13 mouse cellular contexts compared by ENCODE assay signal in genomic region chr4:125564008-125564710, GRCm38 (mm10).
DNase-seq lines count a peak whose midpoint lies in the region; ATAC-seq and TF ChIP-seq lines count a peak whose summit lies in the region.
"Had no signal": no experiment of that assay in that cellular context is flagged by ENCODE, and none has a peak within 500 bp of the region (broad histone marks: within the 10 kb centered on the region; RNA-seq: fewer than 3 reads in every experiment).

No protein-coding gene starts in this region.

- peak; percentile 18 for DNase-seq in liver, adult 2 months (ENCODE audit: extremely low read depth, low read depth, low spot score)
- DNase-seq in liver, result no peak
- DNase-seq in embryo, embryonic 10.5 days (ENCODE audit: low spot score), result peak; percentile 33
- DNase-seq in lung, postnatal 36 days, result peak; percentile 15
- DNase-seq in right cerebral cortex, postnatal 36 days (ENCODE audit: low spot score in 2 of 2), result no peak
- DNase-seq: layer of hippocampus, adult 9-11 months had no signal

- H3K9me3 ChIP-seq in kidney, embryonic 15.5 days (replicated peaks), result no peaks in the 10 kb centered on the region
- no peaks in the 10 kb centered on the region for H3K9me3 ChIP-seq in neural tube, embryonic 15.5 days (replicated peaks)
- H3K9me3 ChIP-seq: forebrain, embryonic 13.5 days; intestine, embryonic 15.5 days; neural tube, embryonic 13.5 days had no signal

- H3K4me3 ChIP-seq in liver, adult 2 months (ENCODE audit: insufficient read depth, low read depth, low read length), result no peak overlapping the region
- no peak overlapping the region for H3K4me3 ChIP-seq in kidney, embryonic 15.5 days (replicated peaks)
- no peak overlapping the region for H3K4me3 ChIP-seq in neural tube, embryonic 15.5 days (replicated peaks)
- H3K4me3 ChIP-seq: forebrain, embryonic 13.5 days; intestine, embryonic 15.5 days; neural tube, embryonic 13.5 days had no signal

- ATAC-seq in kidney, embryonic 15.5 days (replicated peaks; ENCODE audit: low FRiP score), result peak; percentile 63; the same call in 1 of the 2 replicates
- ATAC-seq in neural tube, embryonic 15.5 days (ENCODE audit: low FRiP score), result no peak
- ATAC-seq: forebrain, embryonic 13.5 days; intestine, embryonic 15.5 days; Patski had no signal

- H3K79me2 ChIP-seq in liver, adult 2 months (ENCODE audit: control insufficient read depth, insufficient read depth, low read length), result no peaks in the 10 kb centered on the region

- no peak for TF ChIP-seq POLR2A in liver, adult 2 months (IDR thresholded peaks at IDR 0.05; ENCODE audit: extremely low read depth, insufficient read depth, low read length)

- no peak for TF ChIP-seq CTCF in liver, adult 2 months (IDR thresholded peaks at IDR 0.05; ENCODE audit: low read depth, low read length)

- WGBS in liver, adult 2 months, result 65% methylated on average over 17 of the region's 17 CpGs
- 26% methylated on average over 17 of the region's 17 CpGs for WGBS in kidney, embryonic 15.5 days
- WGBS in neural tube, embryonic 15.5 days, result 58% methylated on average over 17 of the region's 17 CpGs

- H3K36me3 ChIP-seq in liver, adult 2 months (ENCODE audit: control insufficient read depth, insufficient read depth, low read length), result no peaks in the 10 kb centered on the region
- no peaks in the 10 kb centered on the region for H3K36me3 ChIP-seq in kidney, embryonic 15.5 days
- no peaks in the 10 kb centered on the region for H3K36me3 ChIP-seq in neural tube, embryonic 15.5 days
- H3K36me3 ChIP-seq: intestine, embryonic 15.5 days; neural tube, embryonic 13.5 days had no signal

- no peaks in the 10 kb centered on the region for H3K27me3 ChIP-seq in liver, adult 2 months (ENCODE audit: control insufficient read depth, insufficient read depth, low read length)
- H3K27me3 ChIP-seq in kidney, embryonic 15.5 days, result peaks cover 48% of the 10 kb centered on the region
- 0 out of 2 replicates have a peak, but pooled peaks cover 6% of the 10 kb centered on the region for H3K27me3 ChIP-seq in neural tube, embryonic 15.5 days (replicated peaks)

- no peak overlapping the region for H3K4me2 ChIP-seq in kidney, embryonic 15.5 days
- H3K4me2 ChIP-seq in neural tube, embryonic 15.5 days, result no peak overlapping the region
- H3K4me2 ChIP-seq: forebrain, embryonic 13.5 days; intestine, embryonic 15.5 days; neural tube, embryonic 13.5 days had no signal

- H3K27ac ChIP-seq in liver, adult 2 months (replicated peaks; ENCODE audit: insufficient read depth, low read depth, low read length), result no peak overlapping the region
- H3K27ac ChIP-seq in kidney, embryonic 15.5 days, result no peak overlapping the region
- no peak overlapping the region for H3K27ac ChIP-seq in neural tube, embryonic 15.5 days (replicated peaks)
- H3K27ac ChIP-seq: forebrain, embryonic 13.5 days; intestine, embryonic 15.5 days; liver, embryonic 14.5 days; neural tube, embryonic 13.5 days had no signal

- no peaks in the 10 kb centered on the region for H3K4me1 ChIP-seq in liver, adult 2 months (ENCODE audit: control insufficient read depth, insufficient read depth, low read length)
- H3K4me1 ChIP-seq in kidney, embryonic 15.5 days, result peaks cover 13% of the 10 kb centered on the region
- H3K4me1 ChIP-seq in neural tube, embryonic 15.5 days, result peaks cover 58% of the 10 kb centered on the region

- no peak overlapping the region for H3K9ac ChIP-seq in liver, adult 2 months (ENCODE audit: low read depth, low read length)
- H3K9ac ChIP-seq in kidney, embryonic 15.5 days, result no peak overlapping the region
- H3K9ac ChIP-seq in neural tube, embryonic 15.5 days (replicated peaks), result no peak overlapping the region
- H3K9ac ChIP-seq: forebrain, embryonic 13.5 days; intestine, embryonic 15.5 days; liver, embryonic 14.5 days; neural tube, embryonic 13.5 days had no signal

Comparison
In these comparisons a context has a peak if more than half of its experiments do, and no peak if none do; other contexts are left out.
1. DNase-seq: peak in liver, adult 2 months (single experiment), embryo, embryonic 10.5 days (single experiment) and lung, postnatal 36 days (single experiment); none in liver (single experiment) and right cerebral cortex, postnatal 36 days (0 of 2).